Mouse (Mus musculus) limb, embryonic 14.5 days (tissue): Measurements from ENCODE around the gene Ccdc194. TPM values are rescaled to one million over a fixed set of nuclear protein-coding genes. Genes with fewer than 3 reads are reported as not detected.

ENCODE experiments used
- ATAC-seq: fragments of 200-750 bp; cut with Nextera tagmentation; 2 replicates; pipeline ENCODE4 v1.8.0; 2017; ENCODE audit warnings: low read depth, moderate number of reproducible peaks, moderate TSS enrichment; ENCODE audit not compliant: low FRiP score
- DNase-seq: peaks from one replicate; pipeline ENCODE4 v3.0.0-alpha.2; 2015; ENCODE audit warnings: low spot score
- H3K27ac ChIP-seq: fragments of 300-500 bp; sonication (generic); replicated peaks from 2 replicates; pipeline ENCODE4 v1.5.1; 2014; ENCODE audit warnings: low read depth, mild to moderate bottlenecking, low read length, moderate library complexity, mixed read lengths
- H3K27me3 ChIP-seq: fragments of 300-500 bp; sonication (generic); 2 replicates; pipeline ENCODE4 v1.6.1; 2014; ENCODE audit warnings: low read length, mixed read lengths; ENCODE audit not compliant: control insufficient read depth, insufficient read depth
- H3K36me3 ChIP-seq: fragments of 300-500 bp; sonication (generic); 2 replicates; pipeline ENCODE4 v1.6.1; 2014; ENCODE audit warnings: mild to moderate bottlenecking, low read length, moderate library complexity, mixed read lengths; ENCODE audit not compliant: control insufficient read depth, insufficient read depth
- H3K4me1 ChIP-seq: fragments of 300-500 bp; sonication (generic); 2 replicates; pipeline ENCODE4 v1.6.1; 2014; ENCODE audit warnings: antibody characterized with exemption, low read length, mixed read lengths; ENCODE audit not compliant: control insufficient read depth, insufficient read depth
- H3K4me2 ChIP-seq: fragments of 300-500 bp; sonication (generic); replicated peaks from 2 replicates; pipeline ENCODE4 v1.6.1; 2014; ENCODE audit warnings: low read depth, mild to moderate bottlenecking, low read length, moderate library complexity; ENCODE audit not compliant: severe bottlenecking
- H3K4me3 ChIP-seq: fragments of 300-500 bp; sonication (generic); replicated peaks from 2 replicates; pipeline ENCODE4 v1.5.1; 2014; ENCODE audit warnings: low read length
- H3K9ac ChIP-seq: fragments of 300-500 bp; sonication (generic); 2 replicates; pipeline ENCODE4 v1.6.1; 2014; ENCODE audit warnings: mild to moderate bottlenecking, low read depth, low read length, moderate library complexity; ENCODE audit not compliant: severe bottlenecking
- H3K9me3 ChIP-seq: fragments of 300-500 bp; sonication (generic); 2 replicates; pipeline ENCODE4 v1.6.1; 2016; ENCODE audit warnings: low read length; ENCODE audit not compliant: control insufficient read depth
- POLR2A ChIP-seq: fragments of 200-500 bp; IDR thresholded peaks from 2 replicates; pipeline ENCODE4 v1.8.0; 2012; ENCODE audit warnings: inconsistent platforms, mild to moderate bottlenecking, moderate library complexity, borderline replicate concordance; ENCODE audit not compliant: insufficient read depth, insufficient read length; ENCODE audit errors: extremely low read depth
- WGBS: fragments of 180-500 bp; shearing (Covaris S2); extraction: QIAGEN DNeasy Blood & Tissue Kit; methylation state at CpG from one replicate; pipeline ENCODE4 v1.1.7; 2014; 5-methylcytosine and 5-hydroxymethylcytosine counted together
- polyA plus RNA-seq, 2 experiments: library from polyadenylated mRNA; depleted of rRNA in 1 of 2; stranded (reverse) in 1 of 2; unstranded in 1 of 2; fragments of >200 nt; fragmentation: Nextera tagmentation in 1 of 2; extraction: Ambion mirVana in 1 of 2; gene quantifications; 2 replicates each; pipeline versions ENCODE4 v1.2.1 to v1.2.3; 2012 to 2014

The Ccdc194 gene
- polyA plus RNA-seq, 2 experiments = 1.2 to 1.6 TPM

DNA sequence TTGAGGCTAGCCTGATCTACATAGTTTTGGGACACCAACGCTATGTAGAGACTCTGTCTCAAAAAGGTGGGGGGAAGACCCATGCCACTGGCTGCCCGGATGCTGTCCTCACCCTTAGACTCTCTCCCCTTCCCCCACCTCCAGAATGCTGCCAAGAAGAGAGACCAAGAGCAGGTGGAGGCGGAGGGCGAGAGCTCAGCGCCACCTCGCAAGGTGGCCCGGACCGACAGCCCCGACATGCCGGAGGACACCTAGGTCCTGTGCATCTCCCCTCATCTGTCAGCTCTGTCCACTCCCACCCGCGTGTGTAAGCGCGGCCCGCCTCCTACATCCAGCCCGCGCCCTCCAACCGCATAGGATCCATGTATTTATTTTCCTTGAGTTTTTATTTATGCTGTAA is 51.2 kb downstream of the Ccdc194 start:
- Histone ChIP-seq H3K36me3 (peaks cover 52% of the 10 kb centered on the region), H3K4me2 (no peak overlapping the region), H3K27ac (no peak overlapping the region), H3K9ac (no peak overlapping the region), H3K4me1 (peaks cover 10% of the 10 kb centered on the region), H3K4me3 (no peak overlapping the region), H3K27me3 (no peaks in the 10 kb centered on the region), H3K9me3 (no peaks in the 10 kb centered on the region)
- no peak for TF ChIP-seq POLR2A
- ATAC-seq (no peak), DNase-seq (no peak)
- 93% methylated on average over 18 of the region's 18 CpGs for WGBS

DNA sequence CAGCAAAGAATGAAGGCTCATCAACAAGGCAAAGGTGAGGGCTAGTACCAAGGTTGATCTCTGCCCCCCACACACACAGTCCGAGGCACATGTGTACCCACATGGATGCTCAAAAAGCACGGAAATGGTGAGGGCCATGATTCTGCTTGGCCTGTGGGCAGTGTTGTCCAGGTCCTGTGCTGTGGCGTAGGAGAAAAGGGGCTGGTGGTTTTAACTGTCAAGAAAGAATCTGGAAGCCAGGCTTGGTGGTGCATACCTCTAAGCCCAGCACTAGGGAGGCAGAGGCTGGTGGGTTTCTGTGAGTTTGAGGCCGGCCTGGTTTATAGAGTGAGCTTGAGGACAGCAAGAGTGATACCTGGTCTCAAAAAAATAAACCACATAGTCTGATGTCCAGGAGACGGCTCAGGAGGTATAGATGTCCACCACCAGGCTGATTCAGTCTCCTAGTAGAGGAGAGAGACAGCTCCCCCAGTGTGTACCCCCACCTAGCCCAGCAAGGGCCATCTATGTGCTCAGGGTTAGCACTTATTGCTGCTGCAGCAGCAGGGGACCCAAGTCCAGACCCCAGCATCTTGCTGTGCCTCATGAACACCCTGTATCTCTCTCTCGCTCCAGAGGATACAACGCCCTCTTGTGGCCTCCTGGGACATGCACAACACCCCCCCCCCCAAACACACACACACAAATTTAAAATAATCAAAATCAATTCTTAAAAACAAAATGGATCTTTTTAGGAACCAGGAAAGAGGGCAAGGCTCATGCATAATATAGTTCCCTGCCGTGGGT is 52.7 kb downstream of the Ccdc194 start:
- WGBS = 91% methylated on average over 8 of the region's 8 CpGs
- H3K27me3 ChIP-seq = no peaks in the 10 kb centered on the region
- no peak overlapping the region for H3K4me3 ChIP-seq
- DNase-seq (no peak), ATAC-seq (no peak)
- no peak overlapping the region for H3K9ac ChIP-seq
- no peak for TF ChIP-seq POLR2A
- H3K4me1 ChIP-seq = peaks cover 10% of the 10 kb centered on the region
- H3K36me3 ChIP-seq = peaks cover 46% of the 10 kb centered on the region
- no peak overlapping the region for H3K27ac ChIP-seq
- H3K4me2 ChIP-seq = no peak overlapping the region
- H3K9me3 ChIP-seq = no peaks in the 10 kb centered on the region

DNA sequence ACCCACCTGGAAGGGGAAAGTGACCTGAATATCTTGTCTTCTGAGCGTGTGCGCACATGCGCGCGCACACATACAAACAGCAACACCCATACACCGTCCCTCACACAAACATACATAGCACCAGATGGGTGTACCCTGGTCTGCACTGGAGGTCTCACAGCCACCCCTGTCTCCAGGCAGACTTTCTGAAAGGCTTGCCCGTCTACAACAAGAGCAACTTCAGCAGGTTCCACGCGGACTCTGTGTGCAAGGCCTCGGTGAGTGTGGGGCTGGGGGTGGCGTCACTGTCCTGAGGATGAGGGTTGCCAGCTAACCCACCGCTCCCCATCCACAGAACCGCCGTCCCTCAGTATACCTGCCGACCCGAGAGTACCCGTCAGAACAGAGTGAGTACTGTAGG is 53.6 kb downstream of the Ccdc194 start:
- Histone ChIP-seq H3K4me3 (no peak overlapping the region), H3K36me3 (peaks cover 46% of the 10 kb centered on the region), H3K4me2 (no peak overlapping the region), H3K9ac (no peak overlapping the region), H3K27me3 (no peaks in the 10 kb centered on the region), H3K9me3 (no peaks in the 10 kb centered on the region), H3K4me1 (peaks cover 7% of the 10 kb centered on the region), H3K27ac (no peak overlapping the region)
- DNase-seq = no peak
- no peak for TF ChIP-seq POLR2A
- ATAC-seq = no peak
- WGBS = 92% methylated on average over 17 of the region's 17 CpGs

DNA sequence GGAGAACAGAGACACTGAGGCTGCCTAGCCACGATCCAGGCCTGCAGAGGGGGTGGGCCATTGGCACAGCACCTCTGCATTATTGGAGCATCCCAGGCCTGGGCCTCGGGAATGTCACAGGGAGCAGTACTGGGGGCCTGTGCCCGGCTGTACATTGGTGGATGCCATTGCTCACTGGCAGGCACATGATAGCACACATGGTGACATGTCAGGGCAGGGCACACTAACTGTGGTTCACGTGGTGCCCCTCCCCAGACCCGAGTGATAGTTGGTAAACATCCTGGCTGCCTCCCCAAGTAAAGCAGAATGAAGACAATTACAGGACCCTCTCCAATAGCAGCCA is 54.6 kb downstream of the Ccdc194 start:
- Histone ChIP-seq H3K36me3 (peaks cover 46% of the 10 kb centered on the region), H3K4me3 (no peak overlapping the region)

DNA sequence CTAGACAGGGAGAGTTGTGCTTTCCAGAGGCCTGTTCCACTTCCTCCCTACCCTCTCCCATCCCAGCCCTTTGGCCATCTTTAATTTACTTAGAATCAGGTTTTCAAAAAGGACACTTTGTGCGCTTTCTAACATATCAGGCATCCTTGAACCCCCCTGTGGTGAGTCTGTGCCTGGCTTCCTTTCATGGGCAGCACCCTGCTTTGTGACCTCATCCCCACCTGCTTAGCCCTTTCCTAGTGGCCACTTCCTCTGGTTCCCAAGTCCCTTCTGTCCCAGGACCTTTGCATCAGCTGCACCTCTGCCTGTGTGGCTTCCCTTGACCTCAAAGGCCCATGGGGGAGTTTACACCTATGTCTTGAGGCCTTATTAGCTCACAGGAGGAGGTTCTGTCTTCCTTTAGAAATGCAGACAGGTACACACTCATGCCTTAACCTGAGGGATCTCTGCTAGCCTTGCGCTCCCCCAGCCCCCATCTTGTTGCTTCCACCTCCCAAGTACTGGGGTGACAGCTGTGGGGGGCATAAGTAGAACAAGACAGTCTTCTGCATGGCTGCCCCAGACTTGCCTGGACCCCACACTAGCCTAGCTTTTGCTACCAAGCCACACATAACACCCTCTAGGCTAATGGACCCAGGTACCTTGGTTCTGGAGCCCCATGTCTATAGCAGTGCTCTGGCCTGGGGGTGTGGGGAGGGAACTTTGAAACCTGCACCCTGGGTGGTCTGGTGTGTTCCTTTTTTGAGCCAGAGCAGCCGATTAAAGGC is 55.2 kb downstream of the Ccdc194 start:
- Histone ChIP-seq H3K27me3 (no peaks in the 10 kb centered on the region), H3K27ac (no peak overlapping the region), H3K4me1 (peaks cover 7% of the 10 kb centered on the region; the same call in 1 of the 2 replicates), H3K4me3 (peak overlapping the region; percentile 79), H3K36me3 (peaks cover 43% of the 10 kb centered on the region), H3K9ac (peak overlapping the region; percentile 69), H3K9me3 (no peaks in the 10 kb centered on the region), H3K4me2 (peak overlapping the region; percentile 92)
- no peak for TF ChIP-seq POLR2A
- ATAC-seq (no peak), DNase-seq (no peak)
- WGBS = 83% methylated on average over 3 of the region's 3 CpGs

More for the DNA sequence above, 54.6 kb downstream of the Ccdc194 start:
- Histone ChIP-seq H3K9ac (no peak overlapping the region), H3K27me3 (no peaks in the 10 kb centered on the region), H3K9me3 (no peaks in the 10 kb centered on the region), H3K4me1 (peaks cover 6% of the 10 kb centered on the region), H3K4me2 (no peak overlapping the region), H3K27ac (no peak overlapping the region)
- WGBS = 74% methylated on average over 5 of the region's 5 CpGs
- ATAC-seq (no peak), DNase-seq (no peak)
- no peak for TF ChIP-seq POLR2A

Other genes with a start within 250 kb of the Ccdc194 start
- 158 and 189 TPM in 2 replicates for gene Use1, start 158.9 kb downstream of the Ccdc194 start, polyA plus RNA-seq (2012; rRNA removed)
- gene Use1, start 158.9 kb downstream of the Ccdc194 start, polyA plus RNA-seq (2014; fragmentation: Nextera tagmentation; extraction: Ambion mirVana) = 114 and 128 TPM in 2 replicates
- 4.2 and 4.6 TPM in 2 replicates for gene Ocel1, start 154.4 kb downstream of the Ccdc194 start, polyA plus RNA-seq (2012; rRNA removed)
- 3.8 and 4.3 TPM in 2 replicates for gene Ocel1, start 154.4 kb downstream of the Ccdc194 start, polyA plus RNA-seq (2014; fragmentation: Nextera tagmentation; extraction: Ambion mirVana)
- 80.8 and 113 TPM in 2 replicates for gene Nr2f6, start 143.8 kb downstream of the Ccdc194 start, polyA plus RNA-seq (2012; rRNA removed)
- 63.1 and 66.9 TPM in 2 replicates for gene Nr2f6, start 143.8 kb downstream of the Ccdc194 start, polyA plus RNA-seq (2014; fragmentation: Nextera tagmentation; extraction: Ambion mirVana)
- gene Ushbp1, start 129.9 kb downstream of the Ccdc194 start, polyA plus RNA-seq (2012; rRNA removed) = 15.7 and 16.7 TPM in 2 replicates
- 7.6 and 9.1 TPM in 2 replicates for gene Ushbp1, start 129.9 kb downstream of the Ccdc194 start, polyA plus RNA-seq (2014; fragmentation: Nextera tagmentation; extraction: Ambion mirVana)
- gene Babam1, start 128.8 kb downstream of the Ccdc194 start, polyA plus RNA-seq (2012; rRNA removed) = 117 and 122 TPM in 2 replicates
- 87.7 and 88.6 TPM in 2 replicates for gene Babam1, start 128.8 kb downstream of the Ccdc194 start, polyA plus RNA-seq (2014; fragmentation: Nextera tagmentation; extraction: Ambion mirVana)
- gene Ankle1, start 119.7 kb downstream of the Ccdc194 start, polyA plus RNA-seq (2012; rRNA removed) = 60.7 and 70.5 TPM in 2 replicates
- gene Ankle1, start 119.7 kb downstream of the Ccdc194 start, polyA plus RNA-seq (2014; fragmentation: Nextera tagmentation; extraction: Ambion mirVana) = 17.0 and 21.8 TPM in 2 replicates
- gene Abhd8, start 62.1 kb downstream of the Ccdc194 start, polyA plus RNA-seq (2012; rRNA removed) = 72.6 and 88.1 TPM in 2 replicates
- 48.6 and 57.1 TPM in 2 replicates for gene Abhd8, start 62.1 kb downstream of the Ccdc194 start, polyA plus RNA-seq (2014; fragmentation: Nextera tagmentation; extraction: Ambion mirVana)
- gene Mrpl34, start 60.8 kb downstream of the Ccdc194 start, polyA plus RNA-seq (2012; rRNA removed) = 62.3 and 70.6 TPM in 2 replicates
- gene Mrpl34, start 60.8 kb downstream of the Ccdc194 start, polyA plus RNA-seq (2014; fragmentation: Nextera tagmentation; extraction: Ambion mirVana) = 121 and 130 TPM in 2 replicates
- 101 and 127 TPM in 2 replicates for gene Dda1, start 56.5 kb downstream of the Ccdc194 start, polyA plus RNA-seq (2012; rRNA removed)
- gene Dda1, start 56.5 kb downstream of the Ccdc194 start, polyA plus RNA-seq (2014; fragmentation: Nextera tagmentation; extraction: Ambion mirVana) = 94.6 and 99.6 TPM in 2 replicates
- gene Ano8, start 39.7 kb downstream of the Ccdc194 start, polyA plus RNA-seq (2012; rRNA removed) = 37.2 and 43.3 TPM in 2 replicates
- gene Ano8, start 39.7 kb downstream of the Ccdc194 start, polyA plus RNA-seq (2014; fragmentation: Nextera tagmentation; extraction: Ambion mirVana) = 1.8 and 3.0 TPM in 2 replicates
- gene Gtpbp3, start 37.6 kb downstream of the Ccdc194 start, polyA plus RNA-seq (2012; rRNA removed) = 41.6 and 59.5 TPM in 2 replicates
- gene Gtpbp3, start 37.6 kb downstream of the Ccdc194 start, polyA plus RNA-seq (2014; fragmentation: Nextera tagmentation; extraction: Ambion mirVana) = 5.9 and 6.8 TPM in 2 replicates
- gene Plvap, start 14.0 kb downstream of the Ccdc194 start, polyA plus RNA-seq (2012; rRNA removed) = 59.8 and 77.7 TPM in 2 replicates
- gene Plvap, start 14.0 kb downstream of the Ccdc194 start, polyA plus RNA-seq (2014; fragmentation: Nextera tagmentation; extraction: Ambion mirVana) = 53.2 and 57.2 TPM in 2 replicates
- 47.2 and 50.6 TPM in 2 replicates for gene Bst2, start 11.7 kb upstream of the Ccdc194 start, polyA plus RNA-seq (2012; rRNA removed)
- 12.4 and 16.5 TPM in 2 replicates for gene Bst2, start 11.7 kb upstream of the Ccdc194 start, polyA plus RNA-seq (2014; fragmentation: Nextera tagmentation; extraction: Ambion mirVana)
- 107 and 169 TPM in 2 replicates for gene Mvb12a, start 17.2 kb upstream of the Ccdc194 start, polyA plus RNA-seq (2012; rRNA removed)
- 104 and 107 TPM in 2 replicates for gene Mvb12a, start 17.2 kb upstream of the Ccdc194 start, polyA plus RNA-seq (2014; fragmentation: Nextera tagmentation; extraction: Ambion mirVana)
- gene Tmem221, start 33.2 kb upstream of the Ccdc194 start, polyA plus RNA-seq (2012; rRNA removed) = 0.34 and 0.59 TPM in 2 replicates
- 0.48 and 0.89 TPM in 2 replicates for gene Tmem221, start 33.2 kb upstream of the Ccdc194 start, polyA plus RNA-seq (2014; fragmentation: Nextera tagmentation; extraction: Ambion mirVana)
- gene Nxnl1, start 40.9 kb upstream of the Ccdc194 start, polyA plus RNA-seq (2012; rRNA removed) = not detected in 2 replicates
- gene Nxnl1, start 40.9 kb upstream of the Ccdc194 start, polyA plus RNA-seq (2014; fragmentation: Nextera tagmentation; extraction: Ambion mirVana) = 0.25 TPM in 1 of 2 replicates, not detected in the other
- 87.8 and 133 TPM in 2 replicates for gene Slc27a1, start 43.2 kb upstream of the Ccdc194 start, polyA plus RNA-seq (2012; rRNA removed)
- 24.3 and 25.9 TPM in 2 replicates for gene Slc27a1, start 43.2 kb upstream of the Ccdc194 start, polyA plus RNA-seq (2014; fragmentation: Nextera tagmentation; extraction: Ambion mirVana)
- gene Pgls, start 66.5 kb upstream of the Ccdc194 start, polyA plus RNA-seq (2012; rRNA removed) = 141 and 216 TPM in 2 replicates
- gene Pgls, start 66.5 kb upstream of the Ccdc194 start, polyA plus RNA-seq (2014; fragmentation: Nextera tagmentation; extraction: Ambion mirVana) = 249 and 255 TPM in 2 replicates
- 7.5 and 7.8 TPM in 2 replicates for gene Fam129c, start 71.9 kb upstream of the Ccdc194 start, polyA plus RNA-seq (2012; rRNA removed)
- gene Fam129c, start 71.9 kb upstream of the Ccdc194 start, polyA plus RNA-seq (2014; fragmentation: Nextera tagmentation; extraction: Ambion mirVana) = 2.9 and 3.3 TPM in 2 replicates
- gene Colgalt1, start 85.3 kb upstream of the Ccdc194 start, polyA plus RNA-seq (2012; rRNA removed) = 240 and 285 TPM in 2 replicates
- 114 and 116 TPM in 2 replicates for gene Colgalt1, start 85.3 kb upstream of the Ccdc194 start, polyA plus RNA-seq (2014; fragmentation: Nextera tagmentation; extraction: Ambion mirVana)
- gene Unc13a, start 146.0 kb upstream of the Ccdc194 start, polyA plus RNA-seq (2012; rRNA removed) = 0.28 and 0.39 TPM in 2 replicates
- gene Unc13a, start 146.0 kb upstream of the Ccdc194 start, polyA plus RNA-seq (2014; fragmentation: Nextera tagmentation; extraction: Ambion mirVana) = 0.91 and 0.97 TPM in 2 replicates
- gene Jak3, start 150.6 kb upstream of the Ccdc194 start, polyA plus RNA-seq (2012; rRNA removed) = 8.0 and 11.1 TPM in 2 replicates
- gene Jak3, start 150.6 kb upstream of the Ccdc194 start, polyA plus RNA-seq (2014; fragmentation: Nextera tagmentation; extraction: Ambion mirVana) = 5.2 and 5.3 TPM in 2 replicates
- gene Insl3, start 163.5 kb upstream of the Ccdc194 start, polyA plus RNA-seq (2012; rRNA removed) = 1.8 and 2.5 TPM in 2 replicates
- 1.7 TPM in 1 of 2 replicates, not detected in the other for gene Insl3, start 163.5 kb upstream of the Ccdc194 start, polyA plus RNA-seq (2014; fragmentation: Nextera tagmentation; extraction: Ambion mirVana)
- gene B3gnt3, start 176.1 kb upstream of the Ccdc194 start, polyA plus RNA-seq (2012; rRNA removed) = 1.1 and 1.5 TPM in 2 replicates
- 0.67 and 0.77 TPM in 2 replicates for gene B3gnt3, start 176.1 kb upstream of the Ccdc194 start, polyA plus RNA-seq (2014; fragmentation: Nextera tagmentation; extraction: Ambion mirVana)
- gene Fcho1, start 200.0 kb upstream of the Ccdc194 start, polyA plus RNA-seq (2012; rRNA removed) = 10.4 and 11.0 TPM in 2 replicates
- 3.3 and 3.6 TPM in 2 replicates for gene Fcho1, start 200.0 kb upstream of the Ccdc194 start, polyA plus RNA-seq (2014; fragmentation: Nextera tagmentation; extraction: Ambion mirVana)